Mouse (Mus musculus): ENCODE measurements around the gene Cma2. TPM values are rescaled to one million over a fixed set of nuclear protein-coding genes. Genes with fewer than 3 reads are reported as not detected.
"Not testable (repeated sequence)": the region's sequence is repeated elsewhere in the genome, so short reads cannot be mapped to it uniquely, and the experiment has no call there.

The Cma2 gene
- polyA plus RNA-seq (2017; shearing (Covaris generic)): not detected

DNA sequence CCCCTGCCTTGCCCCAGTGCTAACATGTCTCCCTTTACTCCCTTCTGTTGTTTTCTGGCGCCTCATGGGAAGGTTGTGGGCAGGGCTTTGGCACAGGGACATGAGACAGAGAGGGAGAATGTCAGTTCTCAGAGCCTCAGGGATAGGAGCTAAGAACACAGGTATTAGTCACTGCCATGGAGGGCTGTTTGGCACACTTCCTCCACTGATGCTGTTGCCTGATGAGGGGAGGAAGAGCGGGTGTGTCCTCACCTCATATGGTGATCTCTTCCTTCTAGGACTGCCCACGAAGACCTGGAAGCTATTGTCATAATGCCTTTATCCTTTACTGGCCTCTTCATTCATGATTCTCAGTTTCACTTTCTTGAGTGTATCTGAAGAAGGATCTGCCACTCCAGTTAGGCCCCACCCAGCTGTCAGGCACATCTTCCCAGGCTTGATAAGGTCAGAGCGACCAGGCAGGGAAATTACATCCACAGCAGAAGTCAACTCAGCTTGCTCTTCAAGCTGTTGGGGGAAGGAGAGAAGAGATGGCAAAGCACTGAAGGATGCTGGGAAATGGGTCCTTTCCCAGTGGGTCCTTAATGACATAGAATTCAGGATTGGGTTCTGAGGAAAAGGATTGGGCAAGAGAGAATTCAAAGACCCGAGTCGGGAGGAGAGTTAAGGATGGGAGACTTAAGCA, at the start of gene Cma2:
Gene Cma2, plus strand, starts transcription at position 635 of the 685 bp plus-strand sequence.
- ATAC-seq: no peak

DNA sequence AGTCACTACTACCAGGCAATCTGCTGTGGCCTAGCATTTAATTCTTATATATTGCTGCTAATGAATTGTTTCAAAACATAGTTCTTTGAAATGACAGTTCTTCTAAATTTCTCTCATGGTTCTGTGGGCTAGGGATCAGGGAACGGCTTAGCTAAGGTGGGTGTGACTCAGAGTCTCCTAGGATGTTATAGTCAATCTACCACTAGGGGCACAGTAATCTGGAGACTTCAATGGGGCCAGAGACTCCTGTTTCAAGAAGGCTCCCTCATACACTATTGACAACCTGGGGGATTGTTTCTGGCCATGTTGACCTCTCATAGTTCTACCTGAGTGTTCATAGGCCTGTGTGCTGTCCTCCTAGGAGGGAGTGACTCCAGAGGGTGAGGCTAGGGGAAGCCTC, 45.3 kb upstream of the Cma2 start:
- ATAC-seq: no peak

DNA sequence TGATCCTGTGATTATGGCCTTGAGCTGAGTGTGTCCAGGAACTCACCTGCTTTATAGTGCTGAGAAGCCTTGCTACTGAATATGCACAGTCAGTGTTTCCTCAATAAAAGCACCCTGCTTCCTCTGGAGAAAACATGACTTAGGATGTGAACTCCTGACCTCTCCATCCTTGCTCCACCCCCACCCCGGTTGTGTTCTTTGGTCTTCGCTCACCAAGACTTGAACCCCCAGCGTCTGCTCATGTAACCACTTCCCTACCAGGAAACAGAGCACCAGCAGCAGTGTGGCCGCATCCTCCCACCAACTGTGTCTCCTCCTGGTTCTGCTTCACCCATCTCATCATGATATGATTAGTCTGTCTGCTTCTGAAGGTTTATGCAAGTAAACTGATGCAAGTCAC, 37.4 kb upstream of the Cma2 start:
- peak; percentile 89 for ATAC-seq

DNA sequence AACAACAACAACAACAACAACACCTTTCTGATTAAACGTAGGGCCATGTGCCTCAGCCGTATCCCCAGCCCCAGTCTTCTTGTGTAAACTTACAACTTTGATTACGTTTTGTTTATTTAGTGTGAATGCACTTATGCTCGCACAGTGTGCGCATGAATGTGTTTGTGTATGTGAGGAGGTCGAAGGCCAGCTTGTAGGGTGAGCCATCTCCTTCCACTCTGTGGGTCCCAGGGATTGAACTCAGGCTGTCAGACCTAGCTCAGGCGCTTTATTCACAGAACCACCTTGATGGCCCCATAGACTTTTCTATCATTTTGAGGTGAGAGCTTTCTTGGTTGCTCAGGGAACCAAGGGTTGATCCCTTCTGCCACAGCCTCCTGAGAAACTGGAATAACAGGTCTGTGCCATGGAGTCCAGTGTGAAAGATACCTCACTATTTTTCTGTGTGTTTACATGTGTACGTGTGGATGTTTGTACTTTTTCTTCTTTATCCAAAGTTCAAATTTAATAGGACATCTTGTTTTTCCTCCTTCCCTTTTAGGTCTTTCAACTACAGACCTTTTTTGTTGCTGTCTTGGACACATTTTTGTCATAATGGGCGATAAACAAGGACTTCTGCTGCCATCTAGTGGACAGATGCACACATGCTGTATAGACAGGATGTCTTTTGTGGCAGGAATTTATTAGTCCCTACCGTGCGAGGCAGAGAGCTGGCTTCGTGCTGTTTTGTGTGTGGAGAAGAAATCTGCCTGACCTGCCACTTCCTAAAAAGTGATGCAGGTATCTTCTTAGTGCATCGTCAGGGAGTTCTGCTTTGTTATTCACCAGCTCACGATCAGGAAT, 32.3 kb upstream of the Cma2 start:
- ATAC-seq: peak; percentile 82

DNA sequence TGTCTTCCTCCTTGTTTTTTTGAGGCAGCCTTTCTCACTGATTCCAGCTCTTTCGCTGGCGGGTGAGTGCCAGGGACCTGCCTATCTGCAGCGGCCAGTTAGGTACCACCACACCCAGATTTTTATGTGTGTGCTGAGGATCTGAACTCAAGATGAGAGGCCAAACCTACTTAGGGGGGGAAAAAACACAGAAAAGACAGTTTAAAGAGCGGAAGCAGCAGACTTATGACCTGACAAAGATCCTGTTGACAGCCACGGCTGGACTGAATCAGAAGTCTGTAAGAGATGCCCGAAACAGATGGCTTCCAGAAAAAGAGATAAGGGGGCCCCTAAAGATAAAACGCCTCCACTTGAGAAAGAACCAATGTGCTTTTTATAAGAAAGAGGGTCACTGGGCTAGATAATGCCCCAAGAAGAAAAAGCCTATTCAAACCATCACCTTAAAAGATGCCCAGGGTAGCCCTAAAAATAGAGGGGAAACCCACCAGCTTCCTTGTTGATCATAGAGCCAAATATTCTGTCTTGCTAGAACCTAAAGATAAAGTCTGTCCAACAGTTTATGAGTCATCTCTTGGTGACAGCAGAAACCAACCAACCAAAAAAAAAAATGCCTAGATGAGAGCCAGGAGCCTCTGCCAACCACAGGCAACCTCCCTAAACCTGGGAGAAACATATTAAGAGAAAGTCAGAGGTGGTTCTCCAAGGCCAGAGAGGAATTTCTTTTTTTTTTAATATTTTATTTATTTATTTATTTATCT, 28.1 kb upstream of the Cma2 start:
- ATAC-seq: no peak

DNA sequence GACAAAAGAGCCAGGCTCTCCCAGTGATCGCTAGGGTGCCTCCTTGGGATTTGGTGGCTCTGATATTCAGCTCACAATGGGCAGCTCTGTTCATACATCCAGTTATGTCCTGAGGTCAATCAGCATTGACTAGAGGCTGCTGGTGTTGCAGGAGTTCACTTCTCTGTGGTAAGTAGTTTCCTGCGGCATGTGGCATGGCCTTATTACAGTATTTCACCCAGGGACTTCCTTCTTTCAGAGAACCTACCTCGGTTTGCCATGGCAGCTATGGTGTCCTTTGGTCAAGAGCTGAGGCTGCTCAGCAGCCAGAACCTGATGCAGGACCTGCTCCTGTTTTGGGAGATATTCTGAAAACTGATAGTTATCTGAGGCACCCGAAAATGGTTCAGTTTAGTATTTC, 23.9 kb upstream of the Cma2 start:
- ATAC-seq: no peak

DNA sequence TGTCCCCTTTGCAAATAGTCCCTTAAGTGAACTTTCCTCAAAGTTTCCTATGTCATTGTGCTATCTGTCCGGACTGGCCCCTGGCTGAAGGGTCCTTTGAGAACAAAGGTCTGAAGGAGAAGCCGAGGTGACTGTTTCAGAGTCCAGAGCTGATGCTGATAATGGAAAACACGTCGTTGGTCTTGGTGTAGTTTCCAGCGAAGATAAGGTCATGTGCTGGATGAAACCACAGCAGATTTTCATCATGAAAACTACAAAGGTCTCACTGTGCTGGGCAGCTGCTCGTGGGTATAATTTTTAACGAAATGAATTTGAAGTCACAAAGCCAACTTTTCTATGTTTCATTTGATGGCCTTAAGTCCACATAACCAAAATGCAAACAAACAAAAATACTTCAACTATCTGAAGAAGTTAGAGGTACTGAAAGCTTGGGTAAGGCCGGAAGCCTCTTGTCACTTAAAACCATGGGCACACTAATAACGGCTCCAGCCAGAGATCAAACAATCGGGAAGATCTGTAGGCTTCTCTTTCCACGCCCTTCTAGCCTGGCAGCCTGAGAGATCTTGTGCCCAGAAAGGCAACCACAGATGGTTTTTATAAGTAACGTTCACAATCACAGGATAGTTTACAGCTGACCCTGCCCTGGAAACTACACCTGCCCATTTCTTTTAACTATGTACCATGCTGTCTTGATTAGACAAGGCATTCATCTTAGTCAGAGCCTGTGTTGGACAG, 21.4 kb upstream of the Cma2 start:
- ATAC-seq: no peak

DNA sequence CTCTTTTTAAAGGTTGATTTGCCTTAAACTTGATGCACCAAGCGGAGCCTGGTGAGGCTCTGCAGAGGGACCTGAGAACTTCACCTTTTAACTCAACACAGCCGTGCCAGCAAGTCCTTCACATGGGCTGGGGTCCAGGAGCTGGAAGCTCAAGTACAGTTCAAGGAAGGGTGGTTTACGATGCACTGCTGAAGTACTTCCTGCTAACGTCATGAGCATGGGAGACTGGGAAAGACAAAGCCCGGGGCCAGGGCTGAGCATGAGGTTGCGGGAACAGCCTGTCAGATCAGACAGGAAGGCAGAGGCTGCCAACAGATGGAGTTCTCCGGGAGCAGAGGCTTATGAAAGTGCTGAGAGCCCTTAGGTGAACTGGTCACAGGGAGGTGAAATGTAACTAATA, 17.2 kb upstream of the Cma2 start:
- ATAC-seq: no peak

DNA sequence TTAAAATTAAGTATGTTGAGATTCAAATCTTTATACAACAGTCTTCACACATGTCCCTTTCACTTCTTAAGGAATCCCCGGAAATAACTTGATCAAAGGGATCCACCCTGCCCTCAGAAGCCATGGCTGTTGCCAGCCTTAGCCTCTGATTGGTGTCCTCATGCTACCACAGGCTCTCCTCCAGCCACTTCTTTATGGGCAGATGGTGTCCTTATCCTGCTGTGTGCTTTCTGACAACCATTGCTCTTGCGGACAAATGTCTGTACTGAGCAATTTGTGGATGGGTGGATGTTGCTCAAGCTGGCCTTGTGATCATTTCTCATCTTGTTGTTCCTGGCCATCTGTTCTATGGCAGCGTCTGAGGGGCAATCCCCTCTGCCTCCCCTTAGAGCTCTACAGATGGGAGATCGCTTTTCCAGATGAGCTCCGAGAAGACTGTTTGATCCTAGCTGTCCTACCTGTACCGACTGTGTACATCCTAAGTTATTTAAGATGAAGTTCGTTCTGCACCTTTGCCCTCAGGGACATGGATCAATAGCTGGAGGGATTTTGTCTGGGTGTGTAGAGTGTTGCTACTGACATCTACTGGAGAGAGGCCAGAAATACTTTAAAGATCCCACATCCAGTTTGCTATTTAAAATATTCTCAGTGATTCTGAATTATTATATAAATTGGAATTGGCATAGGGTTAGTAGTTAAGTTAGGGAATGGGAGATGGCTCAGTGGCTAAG, 10.5 kb upstream of the Cma2 start:
- ATAC-seq: no peak

DNA sequence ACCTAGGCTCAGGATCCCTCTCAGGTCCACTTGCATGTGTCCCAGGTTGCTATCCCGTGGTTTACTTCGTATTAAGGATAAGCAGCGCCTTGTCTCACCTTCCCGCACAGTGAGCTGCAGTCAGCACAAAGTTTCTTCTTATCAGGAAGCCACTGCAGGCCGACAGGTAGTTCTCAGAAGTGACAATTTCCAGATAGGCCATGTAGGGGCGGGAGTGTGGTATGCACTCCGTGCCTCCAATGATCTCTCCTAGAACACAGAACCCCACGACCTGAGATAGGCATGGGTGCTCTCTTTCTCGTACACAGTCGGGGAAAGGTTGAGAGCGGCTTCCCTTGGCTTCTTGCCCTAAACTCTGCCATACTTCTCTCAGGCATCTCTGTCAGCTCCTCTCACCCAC, 7.2 kb upstream of the Cma2 start:
- no peak for ATAC-seq

DNA sequence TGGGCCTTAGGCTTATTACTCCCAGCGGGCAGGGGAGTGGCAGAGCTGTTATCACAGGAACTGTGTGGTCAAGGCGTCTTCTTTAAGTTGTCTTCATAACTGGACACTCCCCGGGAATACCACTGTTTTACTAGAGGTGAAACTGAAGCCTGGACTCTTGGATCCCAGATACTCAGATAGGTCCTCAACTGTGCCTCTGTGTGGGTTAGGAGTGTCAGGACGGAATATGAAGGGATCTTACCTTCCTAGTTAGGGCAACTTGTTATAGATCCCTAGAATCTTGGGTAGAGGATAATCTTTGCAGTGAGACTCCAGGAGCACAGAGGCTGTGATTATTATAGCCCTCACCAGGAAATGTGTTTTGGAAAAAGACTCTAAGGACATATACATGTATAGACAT, 6.2 kb upstream of the Cma2 start, which contains the start of gene Cma1:
Gene Cma1, minus strand, starts transcription at position 101 of the 400 bp plus-strand sequence.
- ATAC-seq: no peak

DNA sequence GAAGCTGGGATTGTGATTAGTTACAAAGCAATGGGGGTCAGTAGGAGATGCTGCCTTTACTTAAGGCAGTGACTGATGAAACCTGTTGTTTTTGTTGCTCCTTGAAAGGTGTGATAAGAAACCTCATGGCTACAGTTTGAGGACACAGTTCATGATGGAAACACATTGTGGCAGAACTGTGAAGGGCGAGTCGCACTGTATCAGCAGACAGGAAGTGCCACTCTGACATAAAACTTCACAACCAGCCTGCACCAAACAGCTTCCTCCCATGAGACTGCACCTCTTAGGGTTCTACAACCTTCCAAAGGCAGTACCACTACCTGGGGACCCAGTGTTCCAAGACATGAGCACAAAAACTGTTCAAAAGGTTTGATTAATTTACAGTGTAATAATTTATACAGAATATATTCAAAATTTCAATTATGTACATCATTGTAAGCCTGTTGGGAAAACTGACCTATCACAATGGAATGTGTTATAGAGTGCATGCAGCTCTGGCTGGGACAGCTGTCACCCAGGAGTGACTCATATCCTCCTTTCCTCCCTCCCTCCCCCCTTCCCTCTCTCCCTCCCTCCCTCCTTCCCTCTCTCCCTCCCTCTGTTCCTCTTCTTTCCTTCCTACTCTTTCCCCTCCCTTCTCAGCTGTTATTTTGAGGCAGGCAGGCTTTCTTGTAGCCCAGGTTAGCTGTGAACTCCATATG, 4.4 kb upstream of the Cma2 start:
- no peak for ATAC-seq

DNA sequence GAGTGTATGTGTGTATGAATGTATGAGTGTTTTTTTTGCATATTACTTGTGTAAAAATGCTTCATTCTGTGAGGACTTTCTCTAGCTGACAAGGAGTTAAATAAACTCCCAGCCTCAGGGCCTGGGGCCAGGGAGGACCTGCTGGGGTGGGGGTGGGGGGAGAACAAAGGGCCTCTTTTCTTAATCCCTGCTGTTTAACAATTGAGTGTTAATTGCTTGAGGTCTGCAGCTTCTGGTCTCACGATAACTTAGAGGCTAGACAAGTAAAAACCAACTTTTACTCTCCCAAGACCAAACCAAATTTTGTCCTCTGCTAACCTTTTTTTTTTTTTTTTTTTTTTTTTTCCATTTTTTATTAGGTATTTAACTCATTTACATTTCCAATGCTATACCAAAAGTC, 12.5 kb downstream of the Cma2 start:
- no peak for ATAC-seq

DNA sequence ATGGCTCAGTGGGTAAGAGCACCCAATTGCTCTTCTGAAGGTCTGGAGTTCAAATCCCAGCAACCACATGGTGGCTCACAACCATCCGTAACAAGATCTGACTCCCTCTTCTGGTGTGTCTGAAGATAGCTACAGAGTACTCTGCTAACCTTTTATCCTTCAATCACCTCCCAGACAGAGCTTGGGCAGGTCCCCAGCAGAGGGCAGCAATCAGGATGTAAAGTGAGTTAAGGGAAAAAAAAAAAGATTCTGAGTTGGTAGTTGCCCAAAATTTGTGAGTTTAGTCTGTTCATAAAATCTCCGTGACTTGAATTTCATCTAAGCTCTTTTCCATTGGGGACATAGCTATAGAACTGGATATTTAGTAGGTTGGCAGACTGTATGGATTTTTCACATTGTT, 13.1 kb downstream of the Cma2 start:
- not testable (repeated sequence) for ATAC-seq

DNA sequence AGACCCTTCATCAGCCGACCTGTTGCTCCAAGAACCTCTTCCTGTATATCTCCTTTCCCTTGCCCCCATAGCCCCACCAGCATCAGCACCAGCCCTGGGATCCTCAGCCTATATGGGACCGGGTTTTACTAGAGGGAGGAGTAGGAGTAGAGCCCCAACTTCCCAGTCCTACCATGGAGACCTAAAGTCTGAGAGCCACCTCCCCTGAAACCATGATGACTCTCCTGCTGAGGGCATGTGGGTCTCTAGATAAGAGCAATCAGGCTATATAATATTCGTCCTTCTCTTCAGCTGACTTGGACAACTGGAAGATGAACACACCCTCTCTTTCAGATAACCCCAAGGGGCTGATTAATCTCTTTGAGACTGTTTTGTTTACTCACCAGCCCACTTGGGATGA, 36.7 kb downstream of the Cma2 start:
- ATAC-seq: not testable (repeated sequence)

DNA sequence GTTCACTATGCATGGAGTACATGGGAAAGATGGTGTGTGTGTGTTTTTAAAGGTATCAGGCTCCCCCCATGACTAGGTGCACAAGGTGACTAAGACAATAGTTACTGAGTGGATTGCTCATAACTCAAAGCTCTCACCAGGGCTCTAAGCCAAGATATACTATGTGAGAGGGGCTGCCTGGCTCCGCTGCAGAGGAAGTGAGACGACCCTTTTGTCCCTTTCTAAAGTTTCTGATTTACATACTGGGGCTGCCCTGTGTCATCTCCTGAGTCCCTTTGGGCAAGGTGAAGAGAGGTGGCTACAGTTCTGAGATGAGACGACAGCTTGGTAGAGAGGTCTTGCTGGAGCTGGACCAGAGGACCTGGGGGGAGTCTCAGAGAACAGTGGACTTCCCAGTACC, 62.4 kb downstream of the Cma2 start:
- ATAC-seq: no peak

DNA sequence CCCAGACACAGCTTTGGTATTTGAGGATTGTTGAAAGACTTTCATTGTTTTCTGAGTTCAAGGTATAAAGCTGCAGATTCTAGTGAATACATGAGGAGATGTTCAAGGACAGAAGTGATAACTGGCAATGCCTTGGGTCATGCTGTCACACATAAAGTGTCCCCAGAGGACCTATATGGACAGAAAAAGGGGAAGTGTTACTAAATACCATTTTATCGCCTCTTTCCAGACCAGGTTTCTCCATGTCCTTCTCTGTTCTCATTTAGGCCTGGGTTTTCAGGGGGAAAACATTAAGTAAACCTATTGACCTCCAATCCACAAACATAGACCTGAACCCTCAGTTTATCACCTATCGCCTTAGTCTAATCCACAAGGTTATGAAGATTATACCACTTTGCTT, 63.1 kb downstream of the Cma2 start:
- ATAC-seq: no peak

DNA sequence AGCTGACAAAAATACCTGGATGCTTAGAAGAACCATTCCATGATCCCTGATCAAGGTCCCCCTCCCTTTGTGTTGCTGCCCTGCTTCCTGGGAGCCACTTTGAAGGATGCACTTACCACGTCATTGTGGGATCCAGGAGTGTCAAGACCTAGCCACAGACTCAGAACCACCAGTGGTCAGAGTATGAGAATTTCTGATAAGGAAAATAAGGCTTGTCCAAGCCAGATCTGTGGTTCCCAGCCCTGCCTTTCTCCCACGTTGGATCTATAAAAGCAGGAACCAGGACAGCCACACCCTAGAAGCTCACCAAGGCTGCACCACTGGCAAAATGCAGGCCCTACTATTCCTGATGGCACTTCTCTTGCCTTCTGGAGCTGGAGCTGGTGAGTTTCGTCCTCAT, 66.9 kb downstream of the Cma2 start, which contains the start of gene Mcpt1:
Gene Mcpt1, plus strand, starts transcription at position 301 of the 400 bp plus-strand sequence.
- not testable (repeated sequence) for ATAC-seq

DNA sequence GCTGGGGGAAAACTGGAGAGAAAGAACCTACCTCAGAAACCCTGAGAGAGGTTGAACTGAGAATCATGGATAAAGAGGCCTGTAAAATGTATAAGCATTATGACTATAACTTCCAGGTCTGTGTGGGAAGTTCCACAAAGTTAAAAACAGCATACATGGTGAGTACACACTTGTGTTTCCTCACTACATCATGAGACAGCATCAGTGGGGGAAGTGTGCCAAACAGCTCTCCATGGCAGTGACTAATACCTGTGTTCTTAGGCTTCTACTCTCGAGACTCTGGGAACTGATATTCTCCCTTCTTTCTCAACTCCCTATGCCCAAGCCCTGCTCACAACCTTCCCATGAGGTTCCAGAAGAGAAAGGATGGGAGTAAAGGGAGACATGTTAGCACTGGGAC, 68.7 kb downstream of the Cma2 start:
- no peak for ATAC-seq

DNA sequence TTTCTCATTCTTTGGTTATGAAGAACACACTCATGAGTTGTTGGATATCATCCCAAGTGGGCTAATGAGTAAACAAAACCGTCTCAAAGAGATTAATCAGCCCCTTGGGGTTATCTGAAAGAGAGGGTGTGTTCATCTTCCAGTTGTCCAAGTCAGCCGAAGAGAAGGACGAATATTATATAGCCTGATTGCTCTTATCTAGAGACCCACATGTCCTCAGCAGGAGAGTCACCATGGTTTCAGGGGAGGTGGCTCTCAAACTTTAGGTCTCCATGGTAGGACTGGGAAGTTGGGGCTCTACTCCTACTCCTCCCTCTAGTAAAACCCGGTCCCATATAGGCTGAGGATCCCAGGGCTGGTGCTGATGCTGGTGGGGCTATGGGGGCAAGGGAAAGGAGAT, 70.5 kb downstream of the Cma2 start:
- not testable (repeated sequence) for ATAC-seq

Measured in activated CD4-positive, CD25-positive, alpha-beta regulatory T cell, adult 4 months (primary cell).